Mouse (Mus musculus): ENCODE measurements at regions not wholly inside any gene's neighbourhood (a gene's known extent, or its start where the extent isn't known, plus 50 kb on each side); places are given as distances from the start of the nearest gene placed in this dataset.
"Not testable (repeated sequence)": the region's sequence is repeated elsewhere in the genome, so short reads cannot be mapped to it uniquely, and the experiment has no call there.

- DNase-seq (ENCODE audit: low spot score in 2 of 2) = not testable (repeated sequence)
Measured at GRCm38 (mm10) chr7:29639591-29639990, 87.2 kb downstream of the Catsperg2 start.

DNA sequence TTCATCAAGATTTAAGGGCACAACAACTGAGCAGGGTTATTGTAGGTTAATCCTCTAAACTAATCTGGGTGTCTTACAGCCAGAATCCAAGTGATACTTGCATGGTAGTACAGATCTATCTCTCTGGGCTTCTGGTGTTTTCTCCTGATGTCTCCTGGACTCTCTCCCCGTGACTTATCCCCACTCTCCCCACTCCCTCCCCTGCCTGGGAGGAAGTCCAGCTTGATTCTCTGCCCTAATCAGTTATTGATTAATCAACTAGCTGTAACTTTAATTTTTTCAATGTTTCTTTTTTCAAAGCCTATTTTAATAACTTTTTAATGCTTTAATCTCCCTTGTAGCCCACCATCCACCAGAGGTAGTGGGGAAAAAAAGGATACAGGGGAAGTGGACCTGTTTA, 83.9 kb upstream of the Sipa1l3 start:
- DNase-seq (ENCODE audit: low spot score in 2 of 2) = no peak

DNA sequence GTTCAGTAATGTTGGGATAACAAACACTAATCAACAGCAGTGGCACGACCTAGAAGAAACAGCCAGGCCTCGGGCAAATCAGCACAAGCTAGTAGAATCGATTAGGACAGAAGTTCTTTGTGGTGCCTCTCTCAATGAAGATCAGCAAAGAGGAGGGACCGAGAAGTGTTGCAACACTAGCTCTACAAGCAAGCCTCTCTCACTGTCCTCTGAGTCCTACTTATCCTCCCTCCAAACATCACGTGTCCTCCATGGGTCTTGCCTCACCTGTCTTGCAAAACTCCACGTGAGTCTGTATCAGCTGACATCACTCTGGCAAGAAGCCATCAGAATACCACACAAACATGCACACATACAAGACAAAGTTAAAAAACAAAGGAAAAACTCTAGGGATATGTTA, 82.9 kb upstream of the Sipa1l3 start:
- no peak for DNase-seq (ENCODE audit: low spot score in 2 of 2)

GRCm38 (mm10) chr7:29597291-29597690, 78.8 kb upstream of the Sipa1l3 start:
- DNase-seq (ENCODE audit: low spot score in 2 of 2) = peak in 1 of 2 experiments; percentile 3

DNA sequence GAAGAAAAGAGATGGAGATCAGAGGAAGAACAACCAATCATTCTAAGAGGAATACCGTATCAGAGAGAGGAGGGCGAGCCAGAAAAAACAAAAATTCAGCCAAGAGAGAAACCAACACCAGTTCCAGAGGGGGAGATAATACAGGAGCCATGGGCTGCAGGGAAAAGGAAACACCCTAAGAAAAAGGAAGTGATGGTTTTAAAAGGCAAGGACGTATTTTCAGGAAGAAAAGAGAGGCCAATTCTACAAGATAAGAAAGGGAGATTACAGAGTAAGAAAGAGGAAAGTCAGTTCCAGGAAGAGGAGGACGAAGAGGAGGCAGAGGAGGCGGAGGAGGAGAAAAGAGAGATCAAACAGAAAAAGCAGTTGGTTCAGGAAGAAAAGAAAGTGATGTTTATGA, 59.7 kb upstream of the Sipa1l3 start:
- DNase-seq (ENCODE audit: low spot score in 2 of 2) = no peak

- no peak for DNase-seq (ENCODE audit: low spot score in 2 of 2)
Measured at GRCm38 (mm10) chr7:29575606-29576005, 57.2 kb upstream of the Sipa1l3 start.

Measured in spleen, postnatal 36 days (tissue).